Mouse (Mus musculus) left cerebral cortex, adult 8-10 months (tissue): ENCODE results near the gene H3f3b. TPM values are rescaled to one million over a fixed set of nuclear protein-coding genes. Genes with fewer than 3 reads are reported as not detected.
"Not testable (repeated sequence)": the region's sequence is repeated elsewhere in the genome, so short reads cannot be mapped to it uniquely, and the experiment has no call there.

Source experiments
- DNase-seq, 2 experiments: peaks; one replicate each; pipeline ENCODE4 v3.0.0; 2022; ENCODE audit warnings: low spot score in 2 of 2
- total RNA-seq, 4 experiments: library from RNA; stranded (reverse); gene quantifications; 2 replicates each; pipeline ENCODE4 v1.2.4; 2022

H3f3b gene
- total RNA-seq, 4 experiments from 2014 or later = 272 to 296 (median 284) TPM

- no peak for DNase-seq
These were observed 6.2 kb downstream of the H3f3b start for GRCm38 (mm10) chr11:116021328-116022220.

- DNase-seq = no peak
These were observed 7.2 kb downstream of the H3f3b start for GRCm38 (mm10) chr11:116020519-116020922.

- DNase-seq = no peak
These were observed 7.8 kb downstream of the H3f3b start for GRCm38 (mm10) chr11:116019976-116020411.

GRCm38 (mm10) chr11:116019360-116019791 lies 8.4 kb downstream of the H3f3b start:
- no peak for DNase-seq

GRCm38 (mm10) chr11:116018867-116019266 lies 8.9 kb downstream of the H3f3b start:
- DNase-seq = not testable (repeated sequence)

GRCm38 (mm10) chr11:116018106-116018505 lies 9.7 kb downstream of the H3f3b start:
- DNase-seq = no peak

- DNase-seq = no peak
These were observed 12.9 kb downstream of the H3f3b start for GRCm38 (mm10) chr11:116014821-116015220.

- peak; percentile 64 to 92 for DNase-seq
These were observed 15.4 kb downstream of the H3f3b start, which contains the start of gene Galk1 for GRCm38 (mm10) chr11:116012262-116012947. Gene Galk1, minus strand, starts transcription at chr11:116012719.

GRCm38 (mm10) chr11:116011529-116012261 lies 16.1 kb downstream of the H3f3b start:
- no peak for DNase-seq

GRCm38 (mm10) chr11:116010948-116011347 lies 16.8 kb downstream of the H3f3b start:
- no peak for DNase-seq

GRCm38 (mm10) chr11:116010146-116010545 lies 17.6 kb downstream of the H3f3b start:
- no peak for DNase-seq

- no peak for DNase-seq
These were observed 18.1 kb downstream of the H3f3b start for GRCm38 (mm10) chr11:116009661-116010060.

GRCm38 (mm10) chr11:116008832-116009375 lies 18.9 kb downstream of the H3f3b start:
- DNase-seq = no peak

- DNase-seq = no peak
These were observed 19.4 kb downstream of the H3f3b start for GRCm38 (mm10) chr11:116008411-116008810.

GRCm38 (mm10) chr11:116007095-116007850 lies 20.5 kb downstream of the H3f3b start:
- no peak for DNase-seq

GRCm38 (mm10) chr11:116005701-116006419 lies 21.9 kb downstream of the H3f3b start:
- DNase-seq = no peak

GRCm38 (mm10) chr11:116004840-116005700 lies 22.7 kb downstream of the H3f3b start:
- no peak for DNase-seq

- no peak for DNase-seq
These were observed 23.5 kb downstream of the H3f3b start for GRCm38 (mm10) chr11:116004186-116004823.
